Mouse (Mus musculus) small intestine, adult 2 months (tissue): ENCODE results near the gene Akap5.

ENCODE experiments used
- CTCF ChIP-seq: fragments of 200-500 bp; IDR thresholded peaks from 2 replicates; pipeline ENCODE4 v1.5.1; 2012; ENCODE audit warnings: low read depth, mild to moderate bottlenecking, control low read depth, inconsistent platforms, low read length, moderate library complexity, mixed read lengths; ENCODE audit not compliant: insufficient replicate concordance, insufficient read length; ENCODE audit errors: extremely low read depth
- POLR2A ChIP-seq: fragments of 200-500 bp; IDR thresholded peaks from 2 replicates; pipeline ENCODE4 v1.6.1; 2012; ENCODE audit warnings: low read depth, mild to moderate bottlenecking, control low read depth, inconsistent platforms, low read length, moderate library complexity

- no peak for TF ChIP-seq CTCF
- no peak for TF ChIP-seq POLR2A
These were observed 14.7 kb upstream of the Akap5 start for GRCm38 (mm10) chr12:76310007-76310406.
